Mouse (Mus musculus): ENCODE results near the gene Sult1b1. TPM values are rescaled to one million over a fixed set of nuclear protein-coding genes. Genes with fewer than 3 reads are reported as not detected.
"Not testable (repeated sequence)": the region's sequence is repeated elsewhere in the genome, so short reads cannot be mapped to it uniquely, and the experiment has no call there.

The Sult1b1 gene
- polyA plus RNA-seq, 1 experiment: not detected

DNA sequence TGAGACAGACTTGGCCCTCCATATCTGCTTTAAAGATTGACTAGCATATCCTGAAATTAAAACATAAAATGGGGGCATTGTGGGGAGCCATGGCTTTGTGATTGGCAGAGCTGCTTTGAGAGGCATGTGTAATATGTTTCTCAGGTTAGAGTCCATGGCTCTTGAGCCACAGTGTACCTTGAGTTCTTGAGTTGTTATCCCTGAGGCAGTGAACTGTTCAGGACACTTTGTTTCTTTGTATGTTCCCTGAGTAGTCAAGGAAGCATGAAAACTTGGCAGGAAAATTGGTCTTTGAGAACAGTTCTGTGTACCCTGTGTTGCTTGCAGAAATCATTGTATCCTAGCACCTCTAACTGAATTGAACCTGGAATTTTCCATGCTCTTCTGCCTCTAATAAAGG lies 25.0 kb upstream of the Sult1b1 start:
- Histone ChIP-seq H3K36me3 (ENCODE audit: control insufficient read depth, insufficient read depth, low read length) (no peaks in the 10 kb centered on the region), H3K4me1 (replicated peaks; ENCODE audit: control insufficient read depth, insufficient read depth, low read length) (no peaks in the 10 kb centered on the region), H3K27ac (ENCODE audit: control insufficient read depth, insufficient read depth, low read length) (no peak overlapping the region), H3K27me3 (ENCODE audit: control insufficient read depth, insufficient read depth, low read length) (no peaks in the 10 kb centered on the region), H3K4me3 (ENCODE audit: control insufficient read depth, insufficient read depth, low read length) (no peak overlapping the region)
- TF ChIP-seq CTCF (IDR thresholded peaks at IDR 0.05; ENCODE audit: borderline replicate concordance, control insufficient read depth, extremely low read depth, insufficient read depth, low read length, poor library complexity) (no peak), POLR2A (IDR thresholded peaks at IDR 0.05; ENCODE audit: control insufficient read depth, extremely low read depth, insufficient read depth, low read length, poor library complexity) (no peak)
- no peak for DNase-seq

DNA sequence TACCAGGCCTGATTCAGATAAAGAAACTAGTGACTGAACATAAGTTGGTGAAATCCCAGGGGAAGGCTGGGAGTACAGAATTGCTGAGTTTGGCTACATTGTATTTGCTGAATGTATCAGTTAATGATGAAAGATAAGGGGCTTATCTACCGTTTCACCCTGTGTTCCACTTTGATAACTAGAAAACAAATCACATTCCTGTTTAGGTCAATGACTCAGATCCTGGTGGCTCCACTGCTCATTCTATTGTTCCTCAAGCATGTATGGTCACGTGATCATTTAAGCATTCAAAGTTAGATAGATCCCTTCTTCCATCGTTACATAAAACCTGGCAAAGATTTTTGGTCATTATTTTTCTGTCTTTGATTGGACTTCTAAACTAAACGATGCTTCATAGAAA lies 24.5 kb upstream of the Sult1b1 start:
- Histone ChIP-seq H3K36me3 (ENCODE audit: control insufficient read depth, insufficient read depth, low read length) (no peaks in the 10 kb centered on the region), H3K27me3 (ENCODE audit: control insufficient read depth, insufficient read depth, low read length) (no peaks in the 10 kb centered on the region), H3K27ac (ENCODE audit: control insufficient read depth, insufficient read depth, low read length) (no peak overlapping the region), H3K4me1 (replicated peaks; ENCODE audit: control insufficient read depth, insufficient read depth, low read length) (no peaks in the 10 kb centered on the region), H3K4me3 (ENCODE audit: control insufficient read depth, insufficient read depth, low read length) (no peak overlapping the region)
- WGBS: 87% methylated on average over 4 of the region's 4 CpGs
- no peak for DNase-seq
- TF ChIP-seq POLR2A (IDR thresholded peaks at IDR 0.05; ENCODE audit: control insufficient read depth, extremely low read depth, insufficient read depth, low read length, poor library complexity) (no peak), CTCF (IDR thresholded peaks at IDR 0.05; ENCODE audit: borderline replicate concordance, control insufficient read depth, extremely low read depth, insufficient read depth, low read length, poor library complexity) (no peak)

DNA sequence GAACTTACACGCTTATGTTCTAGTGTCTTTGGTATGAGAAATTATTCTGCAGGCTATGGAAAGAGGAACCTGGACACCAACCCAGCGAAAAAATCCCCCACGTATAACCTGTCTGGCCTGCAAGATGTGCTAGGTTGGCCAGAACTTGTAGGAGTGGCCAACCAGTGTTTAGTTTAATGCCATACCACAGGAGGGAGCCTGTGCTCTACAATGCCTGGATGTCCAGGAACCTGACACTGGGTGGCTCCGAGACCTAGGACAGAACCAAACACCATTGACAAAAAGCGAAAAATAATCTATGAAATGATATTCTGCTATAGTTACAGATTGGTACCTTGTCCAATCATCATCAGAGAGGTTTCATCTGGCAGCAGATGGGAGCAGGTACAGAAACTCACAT lies 22.1 kb upstream of the Sult1b1 start:
- no peaks in the 10 kb centered on the region for H3K36me3 ChIP-seq (ENCODE audit: control insufficient read depth, insufficient read depth, low read length)
- DNase-seq: no peak
- TF ChIP-seq POLR2A (IDR thresholded peaks at IDR 0.05; ENCODE audit: control insufficient read depth, extremely low read depth, insufficient read depth, low read length, poor library complexity) (no peak), CTCF (IDR thresholded peaks at IDR 0.05; ENCODE audit: borderline replicate concordance, control insufficient read depth, extremely low read depth, insufficient read depth, low read length, poor library complexity) (no peak)
- WGBS: 69% methylated on average over 5 of the region's 5 CpGs
- H3K4me1 ChIP-seq (replicated peaks; ENCODE audit: control insufficient read depth, insufficient read depth, low read length): no peaks in the 10 kb centered on the region
- no peak overlapping the region for H3K4me3 ChIP-seq (ENCODE audit: control insufficient read depth, insufficient read depth, low read length)
- no peaks in the 10 kb centered on the region for H3K27me3 ChIP-seq (ENCODE audit: control insufficient read depth, insufficient read depth, low read length)
- H3K27ac ChIP-seq (ENCODE audit: control insufficient read depth, insufficient read depth, low read length): no peak overlapping the region

DNA sequence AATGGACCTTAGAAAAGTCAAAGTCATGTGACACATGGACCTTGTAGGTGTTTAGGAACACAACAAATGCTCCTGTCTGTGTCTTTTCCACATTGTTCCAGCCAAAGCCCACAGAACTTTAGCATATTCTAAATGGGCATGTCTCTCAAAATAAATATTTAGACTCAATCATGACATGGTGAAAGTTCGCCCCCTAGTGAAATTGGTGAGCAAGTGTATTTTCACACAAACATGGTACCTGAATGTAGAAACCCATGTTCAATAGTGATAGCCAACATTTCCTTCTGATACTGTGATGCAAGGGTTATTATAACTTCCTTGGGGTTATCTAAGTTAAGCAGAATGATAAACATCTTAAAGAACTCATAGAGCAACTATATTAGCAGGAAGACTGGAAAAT lies 12.9 kb upstream of the Sult1b1 start:
- no peaks in the 10 kb centered on the region for H3K4me1 ChIP-seq (replicated peaks; ENCODE audit: control insufficient read depth, insufficient read depth, low read length)
- WGBS: 53% methylated on average over 1 of the region's 1 CpGs
- no peak overlapping the region for H3K4me3 ChIP-seq (ENCODE audit: control insufficient read depth, insufficient read depth, low read length)
- H3K27ac ChIP-seq (ENCODE audit: control insufficient read depth, insufficient read depth, low read length): no peak overlapping the region
- TF ChIP-seq CTCF (IDR thresholded peaks at IDR 0.05; ENCODE audit: borderline replicate concordance, control insufficient read depth, extremely low read depth, insufficient read depth, low read length, poor library complexity) (no peak), POLR2A (IDR thresholded peaks at IDR 0.05; ENCODE audit: control insufficient read depth, extremely low read depth, insufficient read depth, low read length, poor library complexity) (no peak)
- no peaks in the 10 kb centered on the region for H3K27me3 ChIP-seq (ENCODE audit: control insufficient read depth, insufficient read depth, low read length)
- no peak for DNase-seq
- H3K36me3 ChIP-seq (ENCODE audit: control insufficient read depth, insufficient read depth, low read length): no peaks in the 10 kb centered on the region

DNA sequence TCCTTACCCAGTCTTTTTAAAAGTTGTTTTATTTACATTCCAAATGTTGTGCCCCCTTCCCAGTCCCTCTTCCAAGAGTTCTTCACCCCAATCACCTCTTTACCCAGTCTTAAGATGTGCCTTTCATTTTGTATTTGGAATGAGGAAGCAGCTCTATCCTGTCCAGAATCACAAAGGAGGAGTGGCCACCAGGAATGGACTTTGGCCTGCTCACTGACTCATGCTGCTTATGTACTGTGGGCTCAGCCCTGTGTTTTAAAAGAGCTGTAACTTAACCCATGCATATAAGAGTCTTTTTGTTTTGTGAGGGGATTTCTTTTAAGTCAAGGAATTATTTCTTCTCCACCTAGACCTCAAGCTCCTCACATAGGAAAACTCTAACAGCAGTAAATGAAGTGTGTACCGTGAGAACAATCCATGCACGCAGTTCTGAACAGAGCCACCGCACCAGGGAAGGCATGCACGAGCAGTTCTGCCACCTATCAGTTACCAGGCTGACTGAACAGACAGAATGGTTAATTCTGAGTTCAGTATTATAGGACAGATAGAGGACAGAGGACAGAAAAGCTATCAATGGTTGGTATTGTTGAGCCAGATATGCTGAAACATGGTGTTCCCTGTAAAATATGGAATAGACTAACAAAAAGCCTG lies 1.9 kb downstream of the Sult1b1 start:
- no peaks in the 10 kb centered on the region for H3K4me1 ChIP-seq (replicated peaks; ENCODE audit: control insufficient read depth, insufficient read depth, low read length)
- no peak overlapping the region for H3K4me3 ChIP-seq (ENCODE audit: control insufficient read depth, insufficient read depth, low read length)
- H3K27ac ChIP-seq (ENCODE audit: control insufficient read depth, insufficient read depth, low read length): no peak overlapping the region
- TF ChIP-seq POLR2A (IDR thresholded peaks at IDR 0.05; ENCODE audit: control insufficient read depth, extremely low read depth, insufficient read depth, low read length, poor library complexity): no peak
- no peak for TF ChIP-seq CTCF (IDR thresholded peaks at IDR 0.05; ENCODE audit: borderline replicate concordance, control insufficient read depth, extremely low read depth, insufficient read depth, low read length, poor library complexity)
- no peaks in the 10 kb centered on the region for H3K36me3 ChIP-seq (ENCODE audit: control insufficient read depth, insufficient read depth, low read length)
- 92% methylated on average over 4 of the region's 4 CpGs for WGBS
- DNase-seq: no peak
- H3K27me3 ChIP-seq (ENCODE audit: control insufficient read depth, insufficient read depth, low read length): no peaks in the 10 kb centered on the region

DNA sequence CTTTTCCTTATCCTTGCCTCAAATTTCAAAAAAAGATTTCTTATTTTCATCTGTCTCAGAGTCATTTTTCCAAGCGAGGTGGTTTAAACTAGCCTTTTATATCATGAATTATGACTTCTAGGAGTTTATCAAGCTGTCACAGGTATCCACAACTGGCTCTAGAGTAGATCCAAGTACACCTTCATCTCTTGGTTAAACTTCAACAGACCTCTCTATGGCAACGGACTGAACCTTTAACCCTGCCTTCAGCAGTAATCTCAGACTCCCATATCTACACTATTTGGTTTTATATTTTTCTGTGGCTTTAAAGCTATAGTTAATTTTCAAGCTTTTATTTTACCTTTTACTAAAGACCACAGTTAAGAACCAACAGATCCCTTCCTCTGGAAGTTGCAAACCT lies 5.7 kb downstream of the Sult1b1 start:
- no peak overlapping the region for H3K27ac ChIP-seq (ENCODE audit: control insufficient read depth, insufficient read depth, low read length)
- no peaks in the 10 kb centered on the region for H3K36me3 ChIP-seq (ENCODE audit: control insufficient read depth, insufficient read depth, low read length)
- H3K27me3 ChIP-seq (ENCODE audit: control insufficient read depth, insufficient read depth, low read length): no peaks in the 10 kb centered on the region
- DNase-seq: no peak
- 78% methylated on average over 2 of the region's 2 CpGs for WGBS
- H3K4me3 ChIP-seq (ENCODE audit: control insufficient read depth, insufficient read depth, low read length): no peak overlapping the region
- TF ChIP-seq CTCF (IDR thresholded peaks at IDR 0.05; ENCODE audit: borderline replicate concordance, control insufficient read depth, extremely low read depth, insufficient read depth, low read length, poor library complexity): no peak
- no peak for TF ChIP-seq POLR2A (IDR thresholded peaks at IDR 0.05; ENCODE audit: control insufficient read depth, extremely low read depth, insufficient read depth, low read length, poor library complexity)
- H3K4me1 ChIP-seq (replicated peaks; ENCODE audit: control insufficient read depth, insufficient read depth, low read length): no peaks in the 10 kb centered on the region

DNA sequence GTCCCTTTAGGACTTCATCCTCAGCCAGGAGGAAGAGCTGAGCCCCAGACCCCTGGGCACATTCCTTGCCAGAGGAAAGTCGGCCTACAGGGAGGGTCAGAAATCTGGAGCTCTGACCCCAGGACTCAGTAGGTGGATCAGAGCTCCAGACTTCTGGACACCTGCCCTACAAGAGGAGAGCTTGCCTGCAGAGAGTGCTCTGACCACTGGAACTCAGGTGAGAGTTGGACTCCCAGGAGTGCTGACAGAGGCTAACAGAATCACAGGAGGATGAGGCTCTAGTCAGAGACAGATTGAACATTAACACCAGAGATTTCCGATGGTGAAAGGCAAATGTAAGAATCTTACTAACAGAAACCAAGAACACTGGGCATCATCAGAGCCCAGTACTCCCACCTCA lies 14.4 kb downstream of the Sult1b1 start:
- not testable (repeated sequence) for H3K36me3 ChIP-seq (ENCODE audit: control insufficient read depth, insufficient read depth, low read length); H3K27me3 ChIP-seq (ENCODE audit: control insufficient read depth, insufficient read depth, low read length); H3K4me3 ChIP-seq (ENCODE audit: control insufficient read depth, insufficient read depth, low read length); H3K27ac ChIP-seq (ENCODE audit: control insufficient read depth, insufficient read depth, low read length); H3K4me1 ChIP-seq (replicated peaks; ENCODE audit: control insufficient read depth, insufficient read depth, low read length); DNase-seq
- 90% methylated on average over 2 of the region's 2 CpGs for WGBS

All from thymus, adult 2 months (tissue).